ENCODE assay signal across 32 mouse cellular contexts in the genomic region with DNA sequence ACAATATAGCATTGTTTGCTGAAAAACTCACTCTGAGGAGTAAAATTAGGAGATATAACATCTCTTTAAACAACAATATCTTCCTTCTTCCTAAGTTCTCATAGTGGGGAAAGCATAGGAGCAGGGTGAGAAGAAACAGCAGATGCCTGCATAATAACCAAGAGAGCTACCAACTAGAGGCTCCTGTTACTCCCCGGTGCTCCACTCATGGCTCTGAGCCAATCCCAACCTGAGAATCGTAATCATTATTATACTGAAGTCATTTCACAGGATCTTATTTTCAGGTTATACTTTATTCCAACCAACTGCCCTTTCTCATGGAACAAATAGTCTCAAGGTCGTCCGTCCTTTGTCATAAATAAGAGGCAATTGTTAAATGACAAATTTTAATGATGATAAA.
A peak's percentile ranks its signal among the peaks of the same experiment; 100 is the strongest.
DNase-seq lines count a peak whose midpoint lies in the region; ATAC-seq and TF ChIP-seq lines count a peak whose summit lies in the region.
"Had no signal": no experiment of that assay in that cellular context is flagged by ENCODE, and none has a peak within 500 bp of the region (broad histone marks: within the 10 kb centered on the region; RNA-seq: fewer than 3 reads in every experiment).

No protein-coding gene starts in this region.

- H3K9ac ChIP-seq in hindbrain, postnatal 0 days (replicated peaks; ENCODE audit: low read length) = no peak overlapping the region
- H3K9ac ChIP-seq: hindbrain, embryonic 13.5 days; intestine, embryonic 15.5 days; limb, embryonic 15.5 days; liver, embryonic 13.5 days; neural tube, embryonic 15.5 days had no signal

- no peaks in the 10 kb centered on the region for H3K36me3 ChIP-seq in hindbrain, postnatal 0 days (ENCODE audit: insufficient read depth, low read length)
- no peaks in the 10 kb centered on the region for H3K36me3 ChIP-seq in hindbrain, embryonic 10.5 days
- H3K36me3 ChIP-seq: hindbrain, embryonic 13.5 days; intestine, embryonic 15.5 days; limb, embryonic 10.5 days; limb, embryonic 15.5 days; liver, embryonic 13.5 days; neural tube, embryonic 15.5 days had no signal

- H3K4me1 ChIP-seq in hindbrain, postnatal 0 days (ENCODE audit: insufficient read depth, low read length) = no peaks in the 10 kb centered on the region
- no peaks in the 10 kb centered on the region for H3K4me1 ChIP-seq in hindbrain, embryonic 10.5 days (replicated peaks)
- H3K4me1 ChIP-seq: intestine, embryonic 15.5 days; limb, embryonic 10.5 days; limb, embryonic 15.5 days; liver, embryonic 13.5 days; neural tube, embryonic 15.5 days had no signal

- peak; percentile 15 for DNase-seq in hindbrain, postnatal 0 days (ENCODE audit: low spot score)
- DNase-seq in hindbrain, embryonic 10.5 days (ENCODE audit: low spot score) = no peak
- DNase-seq in cerebellum, adult 11-12 months = peak; percentile 48
- DNase-seq in cerebellum, adult 9-11 months = peak; percentile 55
- DNase-seq in urinary bladder, adult 18-20 months (ENCODE audit: low spot score in 2 of 2) = no peak
- DNase-seq in ovary, postnatal 10 days (ENCODE audit: low spot score) = no peak
- DNase-seq in thymus, adult 18-20 months = no peak
- DNase-seq: adrenal gland, postnatal 25 days; gastrocnemius, adult 2 months; gastrocnemius, postnatal 36 days; heart, adult 18-20 months; heart, postnatal 36 days; kidney, adult 2 months; kidney, postnatal 4 days; liver, embryonic 13.5 days; lung, adult 18-20 months; midbrain, embryonic 14.5 days; right cerebral cortex, adult 18-20 months; spleen, adult 18-20 months; thymus, adult 2 months; thymus, postnatal 36 days had no signal

- no peaks in the 10 kb centered on the region for H3K9me3 ChIP-seq in hindbrain, postnatal 0 days (ENCODE audit: low read length)
- H3K9me3 ChIP-seq in hindbrain, embryonic 10.5 days = no peaks in the 10 kb centered on the region
- H3K9me3 ChIP-seq: hindbrain, embryonic 13.5 days; intestine, embryonic 15.5 days; limb, embryonic 10.5 days; limb, embryonic 15.5 days; liver, embryonic 13.5 days; neural tube, embryonic 15.5 days had no signal

- TF ChIP-seq CTCF in hindbrain, postnatal 0 days (IDR thresholded peaks at IDR 0.05; ENCODE audit: low read depth) = no peak

- H3K4me2 ChIP-seq in hindbrain, postnatal 0 days (ENCODE audit: low read depth, low read length) = no peak overlapping the region
- H3K4me2 ChIP-seq: heart, embryonic 11.5 days; hindbrain, embryonic 13.5 days; intestine, embryonic 15.5 days; limb, embryonic 15.5 days; liver, embryonic 13.5 days; neural tube, embryonic 15.5 days had no signal

- no peaks in the 10 kb centered on the region for H3K27me3 ChIP-seq in hindbrain, postnatal 0 days (ENCODE audit: insufficient read depth, low read length)
- no peaks in the 10 kb centered on the region for H3K27me3 ChIP-seq in hindbrain, embryonic 10.5 days (ENCODE audit: insufficient read depth, poor library complexity, severe bottlenecking)
- H3K27me3 ChIP-seq: hindbrain, embryonic 13.5 days; intestine, embryonic 15.5 days; limb, embryonic 15.5 days; liver, embryonic 13.5 days; neural tube, embryonic 15.5 days had no signal

- H3K27ac ChIP-seq in hindbrain, postnatal 0 days = no peak overlapping the region
- H3K27ac ChIP-seq in hindbrain, embryonic 10.5 days = no peak overlapping the region
- H3K27ac ChIP-seq: gastrocnemius, adult 2 months; hindbrain, embryonic 13.5 days; intestine, embryonic 15.5 days; kidney, postnatal 0 days; limb, embryonic 10.5 days; limb, embryonic 15.5 days; liver, embryonic 13.5 days; macrophage; neural tube, embryonic 15.5 days had no signal

- ATAC-seq in hindbrain, postnatal 0 days = no peak
- ATAC-seq: CD4-positive, CD25-positive, alpha-beta regulatory T cell, adult 4 months; forebrain, embryonic 16.5 days; intestine, embryonic 15.5 days; lung, postnatal 0 days had no signal

- H3K4me3 ChIP-seq in hindbrain, postnatal 0 days (ENCODE audit: low read length) = no peak overlapping the region
- H3K4me3 ChIP-seq in hindbrain, embryonic 10.5 days = no peak overlapping the region
- H3K4me3 ChIP-seq: gastrocnemius, adult 2 months; hindbrain, embryonic 13.5 days; intestine, embryonic 15.5 days; limb, embryonic 10.5 days; limb, embryonic 15.5 days; liver, embryonic 13.5 days; neural tube, embryonic 15.5 days had no signal

- WGBS in hindbrain, postnatal 0 days = 52% methylated on average over 4 of the region's 4 CpGs
- WGBS in hindbrain, embryonic 10.5 days = 91% methylated on average over 4 of the region's 4 CpGs

Comparison
In these comparisons a context has a peak if more than half of its experiments do, and no peak if none do; other contexts are left out.
1. DNase-seq: peak in hindbrain, postnatal 0 days (single experiment), cerebellum, adult 11-12 months (single experiment) and cerebellum, adult 9-11 months (single experiment); none in hindbrain, embryonic 10.5 days (single experiment), urinary bladder, adult 18-20 months (0 of 2), ovary, postnatal 10 days (single experiment) and thymus, adult 18-20 months (0 of 2).